Mouse (Mus musculus) R1 (cell line): ENCODE measurements around the gene Thap4.

Experiments
- DNase-seq: peaks from one replicate; pipeline ENCODE4 v3.0.0-alpha.2; 2018; ENCODE audit warnings: low read depth, low spot score

Thap4 gene

DNA sequence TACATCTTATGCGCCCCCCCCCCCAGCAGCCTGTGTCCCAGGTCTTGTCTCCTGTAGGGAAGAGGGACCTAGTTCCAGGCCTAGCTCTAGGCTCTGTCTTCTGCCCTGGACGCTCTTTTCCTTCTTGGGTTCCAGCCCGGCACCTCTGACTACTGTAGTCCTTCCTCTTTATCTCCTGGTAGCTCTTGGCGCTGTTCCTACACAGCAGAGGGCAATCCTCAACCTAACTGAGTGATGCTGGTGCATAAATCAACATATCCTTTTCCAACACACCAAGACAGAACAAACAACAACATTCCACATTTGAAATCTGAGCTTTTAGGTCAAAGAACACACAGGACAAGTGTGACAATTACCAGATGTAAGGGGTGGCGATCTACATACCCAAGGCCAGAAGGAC, 8.5 kb downstream of the Thap4 start:
- peak; percentile 41 for DNase-seq

DNA sequence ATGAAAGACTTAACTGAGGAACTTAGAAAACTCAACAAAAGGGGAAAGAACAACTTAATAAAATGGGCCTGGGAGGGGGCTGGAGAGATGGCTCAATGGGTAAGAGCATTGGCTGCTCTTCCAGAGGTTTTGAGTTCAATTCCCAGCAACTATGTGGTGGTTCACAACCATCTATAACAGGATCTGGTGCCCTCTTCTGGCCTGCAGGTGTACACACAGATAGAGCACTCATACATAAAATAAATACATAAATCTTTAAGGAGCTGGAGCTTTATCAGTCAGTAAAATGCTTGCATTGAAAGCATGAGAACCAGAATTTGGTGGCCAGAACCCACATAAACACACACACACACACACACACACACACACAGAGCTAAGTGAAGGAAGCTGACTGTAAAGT, 11.8 kb downstream of the Thap4 start:
- DNase-seq: peak; percentile 66

DNA sequence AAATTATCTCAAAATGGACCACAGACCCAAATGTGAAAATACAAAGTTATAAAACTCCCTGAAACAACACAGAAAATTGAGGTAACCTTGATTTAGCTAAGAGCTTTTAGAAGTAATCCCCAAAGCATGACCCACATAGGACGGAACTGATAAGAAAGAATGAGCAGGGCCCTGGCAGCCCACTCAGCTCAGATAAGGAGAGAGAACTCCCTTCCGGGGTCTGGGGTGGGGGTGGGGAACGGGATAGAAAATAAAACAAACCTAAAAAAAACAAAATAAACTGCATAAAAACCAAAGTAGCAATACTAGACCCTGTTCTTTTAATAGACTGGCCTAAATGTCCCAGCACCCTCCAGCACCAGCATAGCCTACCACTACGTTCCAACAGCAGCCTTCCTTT, 12.7 kb downstream of the Thap4 start:
- DNase-seq: no peak

DNA sequence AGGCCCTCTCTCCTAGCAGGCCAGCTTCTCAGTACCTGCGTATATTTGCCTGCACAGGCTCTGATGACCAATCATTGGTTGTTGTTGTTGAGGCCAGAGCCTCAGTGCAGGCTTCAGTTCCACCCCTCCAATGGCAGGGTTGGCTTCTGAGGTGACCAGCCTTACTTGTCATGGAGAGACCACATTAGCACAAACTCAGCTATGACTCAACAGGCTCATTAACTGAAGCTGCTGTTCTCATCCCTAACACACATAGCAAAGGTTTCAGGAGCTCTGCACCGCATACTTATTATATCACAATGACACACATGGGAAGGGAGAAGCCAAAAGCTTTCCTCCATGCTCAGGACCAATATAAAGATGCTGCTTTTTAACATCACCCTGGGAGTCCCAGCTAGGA, 14.0 kb downstream of the Thap4 start:
- DNase-seq: no peak

DNA sequence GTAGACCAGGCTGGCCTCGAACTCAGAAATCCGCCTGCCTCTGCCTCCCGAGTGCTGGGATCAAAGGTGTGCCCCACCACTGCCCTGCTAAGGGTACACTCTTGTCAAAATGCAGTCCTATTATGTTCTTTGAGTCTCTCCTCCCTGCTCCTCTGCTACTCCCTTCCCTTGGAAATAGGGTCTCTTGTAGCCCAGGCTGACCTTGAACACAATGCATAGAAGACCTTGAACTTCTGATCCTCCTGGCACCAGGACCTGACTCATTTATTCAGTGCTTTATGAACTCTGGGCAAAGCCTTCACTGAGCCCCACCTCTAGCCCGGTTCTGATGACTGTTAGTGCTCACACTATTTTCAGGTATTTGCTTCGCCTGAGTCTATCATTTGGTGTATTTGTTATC, 17.0 kb downstream of the Thap4 start:
- DNase-seq: peak; percentile 82

DNA sequence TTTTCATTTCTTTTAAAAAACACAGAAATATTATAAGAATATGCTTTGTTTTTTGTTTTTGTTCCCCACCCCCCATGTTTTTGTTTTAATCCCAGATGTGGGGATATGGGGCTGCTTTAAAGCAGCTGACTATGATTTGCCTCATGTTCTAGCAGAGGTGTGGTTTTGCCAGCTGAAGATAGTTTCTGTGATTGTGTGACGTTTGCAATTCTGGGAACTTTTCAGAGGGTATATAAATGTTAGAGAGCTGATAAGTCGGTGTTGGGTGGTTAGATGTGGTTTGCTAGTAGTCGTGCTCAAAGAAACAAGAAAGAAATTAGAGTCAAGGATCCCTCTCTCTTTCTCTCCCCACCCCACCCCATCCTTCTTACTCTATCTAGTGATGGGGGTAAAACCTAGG, 18.8 kb downstream of the Thap4 start:
- DNase-seq: no peak

DNA sequence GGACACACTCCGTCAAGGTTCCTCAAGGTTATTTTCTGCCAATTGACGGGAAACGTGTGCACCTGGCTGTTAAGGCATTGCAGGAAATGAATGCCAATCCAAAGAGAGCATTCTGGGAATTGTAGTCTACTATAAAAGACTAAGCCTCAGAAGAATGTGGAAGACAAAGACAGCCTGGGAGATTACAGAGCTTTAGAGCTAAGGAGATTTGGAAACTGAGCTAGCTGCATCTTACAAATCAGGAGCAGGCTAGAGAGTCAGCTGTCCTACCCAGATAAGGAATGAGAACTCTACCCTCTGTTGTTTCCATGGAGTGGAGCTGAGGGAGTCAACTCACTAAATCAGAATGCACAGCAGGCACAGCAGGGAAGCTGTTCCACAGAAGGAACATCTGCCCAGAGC, 22.8 kb downstream of the Thap4 start:
- DNase-seq: peak; percentile 72

DNA sequence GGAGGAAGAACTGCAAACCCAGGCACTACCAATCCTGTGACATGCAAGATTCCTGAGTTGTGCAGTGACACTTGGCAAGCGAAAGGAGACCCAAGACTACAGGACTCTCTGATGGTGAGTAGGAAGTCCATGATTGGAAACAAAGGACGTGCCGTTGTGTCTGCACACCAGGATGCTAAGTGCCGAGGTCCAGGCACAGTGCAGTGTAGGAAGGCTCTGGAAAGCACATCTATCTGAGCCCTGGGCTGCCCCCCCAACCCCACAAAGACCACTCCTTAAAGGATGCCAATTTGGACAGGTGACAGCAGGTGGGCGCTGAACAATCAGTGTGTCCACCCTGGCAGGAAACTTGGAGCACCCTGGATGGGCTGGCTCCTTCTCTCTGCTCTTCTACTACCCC, 23.6 kb downstream of the Thap4 start:
- DNase-seq: no peak

DNA sequence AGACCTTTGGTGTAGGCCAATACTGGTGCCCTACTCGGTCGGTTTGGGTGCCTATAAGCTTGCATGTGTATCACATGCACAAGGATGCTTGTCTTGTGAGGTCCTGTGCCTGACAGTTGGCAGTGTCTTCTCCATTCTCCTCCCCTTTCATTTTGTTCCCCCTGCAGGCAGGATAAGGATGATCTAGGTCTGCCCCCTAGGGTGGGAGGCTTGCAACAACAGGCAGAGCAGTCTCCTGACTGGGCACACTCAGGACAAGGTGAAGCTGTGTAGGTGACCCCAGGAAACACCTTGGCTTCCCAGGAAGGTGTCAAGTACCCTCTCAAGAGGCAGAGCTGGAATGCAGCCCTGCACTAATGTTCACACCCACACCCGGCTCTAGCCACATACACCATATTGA, 27.7 kb downstream of the Thap4 start:
- peak; percentile 72 for DNase-seq

DNA sequence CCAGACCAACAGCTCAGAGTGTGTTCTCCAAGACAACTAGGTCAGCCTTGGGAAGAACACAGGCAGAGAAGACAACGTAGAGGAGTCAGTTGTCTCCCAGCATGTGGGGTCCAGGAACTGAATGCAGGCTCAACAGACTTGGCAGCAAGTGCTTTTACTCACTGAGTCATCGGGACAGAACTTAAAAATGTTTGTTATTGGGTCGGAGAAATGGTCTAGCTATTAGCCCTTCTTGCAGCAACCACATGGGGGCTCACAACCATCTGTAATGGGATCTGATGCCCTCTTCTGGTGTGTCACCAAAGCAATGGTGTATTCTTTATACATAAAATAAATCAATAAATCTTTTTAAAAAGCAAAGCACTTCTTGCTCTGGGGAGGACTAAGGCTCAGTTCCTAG, 28.5 kb downstream of the Thap4 start:
- DNase-seq: no peak

DNA sequence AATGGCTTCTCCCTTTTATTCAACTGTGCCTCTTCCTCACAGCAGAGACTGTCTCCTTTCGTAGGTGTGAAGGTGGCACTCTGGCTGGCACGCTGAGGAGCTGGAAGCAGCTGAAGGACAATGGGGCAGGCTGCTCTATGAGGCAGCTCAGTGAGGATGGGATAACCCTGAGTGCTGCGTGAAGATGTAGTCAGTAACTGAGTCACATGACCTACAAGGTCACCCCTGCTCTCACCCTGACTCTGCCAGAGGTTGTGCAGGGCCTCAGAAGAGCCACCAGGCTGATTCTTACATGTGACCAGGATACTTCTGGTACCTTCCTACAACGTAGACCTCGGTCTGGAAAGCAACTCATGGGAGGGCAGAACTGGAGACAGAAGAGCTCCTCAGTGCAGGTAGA, 29.0 kb downstream of the Thap4 start:
- no peak for DNase-seq

DNA sequence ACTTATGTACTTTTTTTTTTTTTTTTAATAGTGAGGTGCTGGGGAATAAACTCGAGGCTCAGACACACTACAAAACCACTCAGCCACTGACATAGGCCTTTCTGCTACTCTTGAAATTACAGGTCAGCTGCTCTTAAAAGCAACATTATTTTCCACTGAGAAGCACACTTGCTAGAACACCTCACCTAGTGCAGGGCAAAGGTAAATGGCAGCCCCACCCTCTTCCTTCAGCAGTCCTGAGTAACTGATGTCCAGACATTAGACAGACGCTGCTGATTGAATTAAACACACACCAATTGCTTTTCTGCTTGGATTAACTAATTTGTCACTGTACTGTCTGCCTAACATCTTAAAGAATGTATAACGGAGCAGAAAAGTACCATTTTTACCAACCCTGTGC, 30.0 kb downstream of the Thap4 start:
- no peak for DNase-seq

DNA sequence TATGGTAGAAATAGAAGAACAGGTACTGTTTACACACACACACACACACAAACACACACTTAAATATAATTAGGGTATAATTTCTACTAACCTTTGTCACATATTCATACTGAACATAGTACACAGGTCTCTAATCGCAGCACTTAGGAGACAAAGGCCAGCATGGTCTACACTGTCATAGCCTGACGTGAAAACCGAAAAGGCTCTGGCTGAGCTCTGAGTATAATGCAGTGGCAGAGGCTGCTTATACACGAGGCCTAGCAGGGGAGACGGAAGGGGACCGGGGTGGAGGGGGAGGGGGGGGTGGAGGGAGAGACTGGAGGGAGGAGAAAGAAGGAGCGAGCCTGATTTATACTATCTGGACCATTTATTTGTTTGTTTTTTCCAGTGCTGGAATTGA, 33.1 kb downstream of the Thap4 start:
- DNase-seq: no peak

DNA sequence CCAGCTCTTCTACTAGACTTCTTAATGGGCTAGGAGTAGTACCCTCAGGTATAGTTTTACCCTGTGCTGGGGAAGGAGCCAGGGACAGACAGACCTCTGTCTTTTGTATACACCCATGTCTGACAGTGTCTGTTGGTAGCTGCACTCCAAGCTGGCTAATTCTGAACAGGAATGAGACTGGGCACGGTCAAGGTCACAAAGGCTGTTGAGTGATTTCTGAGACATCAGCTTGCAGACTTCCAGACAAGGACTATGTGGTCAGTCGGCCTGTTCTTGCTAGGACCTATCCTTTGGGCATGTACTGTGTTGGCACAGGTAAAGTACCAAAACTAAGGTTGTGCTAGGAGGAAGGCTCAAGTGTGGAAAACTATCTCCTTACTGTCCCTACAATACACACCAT, 38.5 kb downstream of the Thap4 start:
- no peak for DNase-seq

DNA sequence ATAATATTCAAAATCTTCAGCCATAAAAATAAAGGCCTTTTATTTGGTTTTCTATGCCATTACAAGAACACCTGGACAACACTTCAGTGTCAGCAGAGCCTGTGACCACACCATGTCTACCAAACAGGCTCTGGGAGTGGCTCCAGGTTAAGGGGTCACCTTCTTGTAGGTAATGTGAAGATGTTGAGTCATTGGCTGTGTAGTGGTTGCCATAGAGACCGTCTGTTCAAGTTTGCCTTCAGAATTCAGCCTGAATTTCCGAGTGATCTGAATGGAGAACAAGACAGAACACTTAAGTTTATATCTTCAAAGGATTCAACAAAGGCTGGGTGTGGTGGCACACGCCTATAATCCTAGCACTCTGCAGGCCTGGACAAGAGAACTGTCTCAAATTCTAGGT, 49.3 kb downstream of the Thap4 start:
- peak; percentile 72 for DNase-seq

DNA sequence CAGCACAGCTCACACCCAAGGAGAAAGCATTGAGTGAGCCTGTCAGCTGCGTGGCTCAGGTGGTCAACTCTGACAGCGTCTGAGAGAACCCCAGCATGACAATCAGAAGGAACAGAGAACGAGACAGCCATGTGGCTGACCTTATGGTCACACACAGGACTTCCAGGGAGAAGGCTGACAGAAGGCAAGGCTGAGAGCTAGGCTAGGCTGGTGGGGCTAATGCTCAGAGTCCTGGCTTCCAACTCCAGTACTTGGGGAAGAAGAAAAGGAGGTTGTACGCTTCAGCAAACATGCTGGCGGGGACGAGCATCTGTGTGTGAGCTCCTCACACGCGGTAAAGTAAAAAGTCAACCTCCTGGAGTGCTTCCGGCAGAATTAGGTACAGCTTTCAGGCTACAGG, 50.3 kb downstream of the Thap4 start:
- DNase-seq: no peak

DNA sequence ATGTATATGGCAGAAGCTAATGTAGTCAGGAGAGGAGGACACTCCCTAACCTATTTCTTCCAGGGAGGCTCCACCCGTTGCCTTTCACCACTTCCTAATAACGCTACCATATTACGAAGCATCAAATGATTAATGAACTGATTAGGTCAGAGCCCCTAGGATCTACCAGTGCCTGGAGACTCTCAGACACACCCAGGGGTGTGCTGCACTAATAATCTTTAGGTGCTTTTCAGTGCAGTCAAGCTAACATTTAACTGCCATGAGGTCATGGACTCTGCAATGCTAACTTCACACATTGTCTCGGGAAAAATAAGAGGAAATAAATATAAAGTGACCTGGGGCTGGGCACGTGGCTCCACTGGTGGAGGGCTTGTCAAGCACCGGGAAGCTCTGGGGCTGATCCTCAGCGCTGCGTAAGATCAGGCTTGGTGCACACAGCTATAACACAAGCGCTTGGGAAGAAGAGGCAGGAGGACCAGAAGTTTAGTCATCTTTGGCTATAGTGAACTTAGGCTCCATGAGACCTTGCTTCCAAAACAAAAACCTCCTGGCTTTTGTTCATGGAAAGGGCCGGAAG, 51.1 kb downstream of the Thap4 start:
- DNase-seq: no peak

DNA sequence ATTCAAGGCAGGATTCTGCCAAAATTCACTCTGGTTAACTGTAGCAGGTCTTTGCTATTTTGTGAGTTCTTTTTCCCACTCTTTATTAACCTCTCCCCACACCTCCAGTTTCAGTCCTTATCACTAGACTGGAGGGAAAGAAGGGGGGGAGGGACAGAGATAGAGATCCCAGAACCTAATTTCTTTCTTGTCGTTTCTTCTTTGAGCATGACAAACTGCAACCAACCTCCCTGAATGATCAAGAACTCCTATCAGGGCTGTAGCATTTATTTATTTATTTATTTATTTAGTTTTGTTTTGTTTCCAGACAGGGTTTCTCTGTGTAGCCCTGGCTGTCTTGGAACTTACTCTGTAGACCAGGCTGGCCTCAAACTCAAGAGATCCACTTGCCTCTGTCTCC, 52.6 kb downstream of the Thap4 start:
- DNase-seq: no peak

DNA sequence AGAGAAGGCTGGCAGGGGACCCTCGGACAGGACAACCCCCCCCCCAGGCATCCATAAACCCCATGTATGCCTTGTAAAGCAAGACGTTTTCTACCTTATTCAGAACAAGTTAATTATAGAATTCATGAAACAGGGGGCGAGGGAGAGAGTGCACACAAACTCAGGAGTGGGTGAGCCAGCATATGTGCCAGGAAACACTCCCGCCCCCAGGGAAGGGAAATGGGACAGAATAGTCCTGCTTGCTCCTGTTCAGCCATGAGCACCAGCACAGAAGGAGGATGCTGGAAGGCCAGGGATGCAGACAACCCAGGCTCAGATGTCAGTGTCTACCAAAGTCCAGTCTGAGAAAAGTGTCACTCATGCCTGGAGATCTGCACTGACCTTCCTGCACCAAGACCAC, 55.5 kb downstream of the Thap4 start:
- DNase-seq: no peak

DNA sequence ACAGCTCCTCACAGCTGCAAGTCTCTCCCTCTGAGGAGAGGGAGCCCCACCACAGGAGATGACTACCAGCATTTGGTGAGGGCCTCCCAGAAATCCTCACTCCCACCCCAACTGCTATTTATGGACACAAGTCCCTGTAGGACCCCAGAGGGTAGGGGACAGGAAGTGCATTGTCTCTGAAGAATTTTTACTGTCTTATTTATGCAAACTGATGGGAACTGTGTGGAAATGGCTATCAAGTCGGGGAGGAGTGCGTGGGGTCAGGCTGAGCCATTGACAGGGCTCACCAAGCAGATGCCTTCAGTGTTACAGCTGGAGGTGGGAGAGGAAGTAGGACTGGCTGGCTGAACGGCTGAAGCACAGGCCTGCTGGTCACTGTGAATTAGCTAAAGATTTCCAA, 57.3 kb downstream of the Thap4 start:
- no peak for DNase-seq

DNA sequence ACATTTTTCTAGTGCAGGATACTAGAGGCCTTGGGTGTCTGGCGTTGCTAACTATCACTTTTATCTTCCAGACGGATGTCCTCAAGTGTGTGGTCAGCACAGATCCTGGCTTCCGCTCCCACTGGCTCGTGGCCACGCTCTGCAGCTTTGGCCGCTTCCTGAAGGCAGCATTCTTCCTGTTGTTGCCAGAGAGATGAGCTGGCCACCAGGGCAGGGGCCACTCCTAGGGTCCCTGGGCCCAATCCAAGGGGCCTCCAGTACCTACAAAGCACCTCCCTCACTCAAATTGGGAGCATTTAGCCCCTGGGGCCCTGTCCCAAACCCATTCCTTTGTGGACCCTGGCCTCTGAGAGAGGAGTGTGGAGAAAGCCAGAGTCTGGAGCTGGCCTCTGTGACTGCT, 59.7 kb downstream of the Thap4 start:
- DNase-seq: no peak

DNA sequence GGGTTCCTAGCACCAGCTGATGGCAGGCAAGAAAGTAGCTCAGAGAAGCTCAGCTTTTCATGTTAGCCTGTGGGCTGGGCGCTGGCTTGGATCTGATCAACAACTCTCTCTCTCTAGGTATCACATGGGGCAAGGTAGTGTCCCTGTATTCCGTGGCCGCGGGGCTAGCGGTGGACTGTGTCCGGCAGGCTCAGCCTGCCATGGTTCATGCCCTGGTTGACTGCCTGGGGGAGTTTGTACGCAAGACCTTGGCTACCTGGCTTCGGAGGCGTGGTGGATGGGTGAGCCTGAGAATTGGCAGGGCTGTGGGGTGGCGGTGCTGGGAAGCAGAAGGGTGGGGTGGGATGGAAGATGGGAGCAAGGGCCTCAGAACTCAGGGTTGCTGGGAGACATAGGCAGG, 60.7 kb downstream of the Thap4 start:
- DNase-seq: no peak

DNA sequence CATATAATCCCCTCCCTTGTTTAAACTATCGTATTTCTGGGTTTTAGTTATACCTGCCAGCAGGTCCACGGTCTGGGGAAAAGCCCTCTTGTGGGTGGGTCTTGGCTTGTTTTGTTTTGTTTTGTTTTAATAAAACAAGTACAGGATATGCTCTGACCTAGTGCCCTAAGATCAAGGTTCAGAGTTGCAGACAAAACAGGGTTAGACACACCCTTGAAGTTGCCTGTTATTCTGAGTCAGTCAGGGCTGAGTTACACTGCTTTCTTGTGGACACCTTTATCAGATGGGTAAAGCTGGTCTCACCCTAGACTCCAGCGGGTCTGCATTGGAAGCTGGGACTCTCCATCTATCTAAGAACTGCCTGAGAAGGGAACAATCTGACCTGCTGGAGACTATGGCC, 61.2 kb downstream of the Thap4 start:
- no peak for DNase-seq

DNA sequence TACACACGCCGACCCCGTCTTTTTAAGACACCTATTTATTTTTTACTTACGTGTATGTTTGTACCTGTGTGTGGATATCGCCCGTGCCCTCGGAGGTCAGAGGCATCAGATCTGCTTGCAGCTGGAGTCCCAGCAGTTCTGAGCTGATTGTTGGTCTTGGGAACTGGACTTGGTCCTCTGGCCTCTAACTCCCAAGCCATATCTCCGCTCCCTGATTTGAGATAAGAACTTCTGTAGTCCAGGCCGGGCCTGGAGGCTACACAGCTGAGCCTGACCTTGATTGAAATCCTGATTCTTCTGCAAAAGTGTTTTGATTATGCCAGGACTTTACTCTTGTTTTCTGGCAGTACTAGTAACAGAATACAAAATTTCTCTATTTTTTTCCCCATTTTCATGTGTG, 61.9 kb downstream of the Thap4 start:
- no peak for DNase-seq
